Mouse (Mus musculus): ENCODE data around the gene Fam78b.

Fam78b gene

GRCm38 (mm10) chr1:167032046-167032648 is 30.9 kb downstream of the Fam78b start:
- no peak for DNase-seq (ENCODE audit: low spot score)

DNA sequence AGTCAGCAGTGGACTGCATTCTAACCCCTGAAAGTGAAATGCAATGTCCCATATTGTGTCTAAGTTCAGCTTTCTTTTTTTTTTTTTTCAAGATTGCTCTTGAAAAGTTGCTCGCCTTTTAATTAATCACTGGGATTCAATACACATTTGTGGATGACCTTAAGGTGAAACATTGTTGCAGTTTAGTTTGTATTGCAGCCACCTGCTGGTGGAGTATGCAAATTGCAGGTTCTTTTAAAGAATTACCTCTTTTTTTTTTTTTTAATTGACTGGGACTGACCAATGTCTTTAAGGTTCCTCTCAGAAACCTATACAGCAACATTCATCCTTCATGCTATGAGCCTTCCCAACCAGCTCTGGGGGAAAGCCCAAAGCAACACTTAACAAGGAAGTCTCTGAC is 33.2 kb downstream of the Fam78b start:
- no peak for DNase-seq (ENCODE audit: low spot score)

DNA sequence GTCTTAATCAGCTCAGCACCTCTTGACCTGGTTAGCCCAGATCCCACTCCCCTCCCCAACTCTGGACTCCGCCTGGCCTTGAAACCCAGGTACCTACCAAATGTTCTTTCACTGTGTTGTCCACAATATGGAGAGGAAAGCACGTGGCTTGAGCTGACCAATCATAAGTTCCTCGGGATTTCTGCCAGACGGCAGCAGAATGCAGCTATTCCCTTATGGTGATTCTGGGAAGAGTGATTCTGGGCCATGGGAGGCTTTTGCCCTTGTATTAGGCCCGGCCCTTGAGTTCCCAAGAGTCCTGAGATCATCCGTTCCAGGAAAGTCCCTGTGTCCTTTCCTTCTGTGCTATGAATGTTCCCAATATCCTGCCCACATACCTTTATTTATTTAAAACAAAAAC is 41.3 kb downstream of the Fam78b start:
- no peak for DNase-seq (ENCODE audit: low spot score)

- no peak for DNase-seq (ENCODE audit: low spot score)
These were observed 45.1 kb downstream of the Fam78b start for GRCm38 (mm10) chr1:167046169-167046927.

- DNase-seq (ENCODE audit: low spot score), result no peak
These were observed 49.6 kb downstream of the Fam78b start for GRCm38 (mm10) chr1:167050859-167051258.

- DNase-seq (ENCODE audit: low spot score), result no peak
These were observed 52.8 kb downstream of the Fam78b start for GRCm38 (mm10) chr1:167054029-167054428.

DNA sequence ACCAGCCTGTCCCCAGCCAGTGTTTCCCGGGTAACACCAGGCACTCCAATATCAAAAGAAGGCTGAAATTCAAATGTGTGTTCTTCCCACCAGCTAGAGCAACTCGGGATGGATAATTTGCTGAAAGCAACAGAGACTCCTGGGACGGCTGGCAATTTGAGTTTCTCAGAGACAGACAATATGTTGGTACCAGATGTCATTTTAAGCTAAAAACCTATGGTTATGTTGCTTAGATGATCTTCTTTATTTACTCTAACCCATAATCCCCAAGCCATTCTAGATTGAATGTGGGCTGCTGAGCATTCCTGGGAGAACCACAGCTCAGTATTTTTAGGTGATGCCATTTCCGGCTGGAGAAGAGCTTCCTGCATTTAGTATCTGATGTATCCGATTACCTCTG is 56.3 kb downstream of the Fam78b start:
- DNase-seq (ENCODE audit: low spot score), result no peak

GRCm38 (mm10) chr1:167059550-167060285 is 58.5 kb downstream of the Fam78b start:
- no peak for DNase-seq (ENCODE audit: low spot score)

DNA sequence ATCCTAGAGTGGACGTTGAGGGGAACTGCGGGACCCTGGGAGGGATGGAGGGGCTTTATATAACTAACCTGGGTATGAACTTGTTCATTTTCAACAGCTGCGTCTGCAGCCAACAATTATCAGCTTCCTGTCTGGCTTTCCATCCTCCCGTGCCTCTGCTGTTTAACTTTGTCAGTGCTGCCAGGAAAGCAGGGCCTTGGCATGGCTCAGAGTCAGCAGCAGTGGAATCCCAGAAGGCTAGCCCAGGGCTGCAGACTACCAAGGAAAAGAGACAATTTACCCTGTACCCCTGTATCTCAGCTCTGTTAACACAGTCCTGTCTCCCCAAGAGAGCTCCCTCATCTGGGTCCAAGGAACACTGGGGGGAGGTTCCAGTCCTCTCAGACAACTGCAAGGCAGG is 62.8 kb downstream of the Fam78b start:
- DNase-seq (ENCODE audit: low spot score), result no peak

- no peak for DNase-seq (ENCODE audit: low spot score)
These were observed 64.3 kb downstream of the Fam78b start for GRCm38 (mm10) chr1:167065541-167065940.

- DNase-seq (ENCODE audit: low spot score), result no peak
These were observed 64.8 kb downstream of the Fam78b start for GRCm38 (mm10) chr1:167065986-167066385.

DNA sequence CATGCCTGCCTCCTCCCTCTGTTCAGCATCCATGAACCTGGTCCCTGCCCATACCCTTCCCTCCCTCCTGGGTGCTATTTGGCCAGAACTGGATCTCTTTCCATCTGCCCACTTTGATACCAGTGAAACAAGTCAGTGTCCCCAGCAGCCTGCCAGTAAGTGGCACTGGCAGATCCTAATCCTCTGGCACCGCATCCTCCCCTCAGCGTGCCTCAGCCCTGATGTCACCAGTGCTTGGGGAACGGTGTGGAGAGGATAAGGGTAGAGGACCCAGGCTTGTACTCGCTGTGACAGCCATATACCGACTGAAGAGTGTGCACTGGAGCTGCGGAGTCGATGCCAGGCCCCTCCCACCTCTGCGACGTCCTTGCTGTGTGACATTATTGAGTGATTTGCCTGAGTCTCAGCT is 65.7 kb downstream of the Fam78b start:
- DNase-seq (ENCODE audit: low spot score), result no peak

GRCm38 (mm10) chr1:167069741-167070140 is 68.5 kb downstream of the Fam78b start:
- no peak for DNase-seq (ENCODE audit: low spot score)

DNA sequence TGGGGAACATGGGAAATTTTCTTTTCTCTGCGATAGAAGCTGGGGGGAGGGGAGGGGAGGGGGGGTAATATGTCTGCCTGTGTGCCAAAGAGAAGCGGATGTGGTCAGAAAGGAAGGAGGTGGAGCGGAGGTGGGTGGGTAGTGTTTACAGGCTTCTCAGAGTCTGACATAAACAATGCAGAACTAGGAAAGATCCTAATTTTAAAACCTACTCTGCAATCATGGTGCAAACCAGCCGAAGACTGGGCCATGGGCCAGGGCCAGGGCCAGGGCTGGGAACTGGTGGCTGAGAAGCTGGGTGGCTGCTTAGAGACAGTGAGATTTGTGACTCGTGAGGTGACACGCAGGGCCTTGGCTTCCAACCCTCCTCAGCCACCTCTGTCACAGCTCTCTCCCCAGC is 69.1 kb downstream of the Fam78b start:
- no peak for DNase-seq (ENCODE audit: low spot score)

DNA sequence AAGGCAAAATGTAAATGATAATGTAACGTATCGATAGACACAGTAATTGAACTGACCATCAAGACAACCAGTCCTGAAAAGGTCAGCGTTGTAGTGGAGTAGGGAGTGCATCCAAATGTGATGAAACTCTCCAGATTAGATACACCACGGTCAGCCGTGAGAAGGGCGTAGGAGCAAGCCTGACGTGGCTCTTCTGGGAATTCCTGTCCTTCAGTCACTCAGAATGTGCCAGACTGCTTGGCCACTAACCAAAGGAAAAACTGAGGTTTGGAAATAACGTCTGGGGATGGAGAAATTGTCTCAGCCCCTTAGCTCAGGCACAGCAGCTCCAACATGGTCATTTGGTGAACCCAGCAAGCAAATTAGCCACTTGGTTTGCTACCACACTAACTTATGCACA is 74.5 kb downstream of the Fam78b start:
- DNase-seq (ENCODE audit: low spot score), result no peak

DNA sequence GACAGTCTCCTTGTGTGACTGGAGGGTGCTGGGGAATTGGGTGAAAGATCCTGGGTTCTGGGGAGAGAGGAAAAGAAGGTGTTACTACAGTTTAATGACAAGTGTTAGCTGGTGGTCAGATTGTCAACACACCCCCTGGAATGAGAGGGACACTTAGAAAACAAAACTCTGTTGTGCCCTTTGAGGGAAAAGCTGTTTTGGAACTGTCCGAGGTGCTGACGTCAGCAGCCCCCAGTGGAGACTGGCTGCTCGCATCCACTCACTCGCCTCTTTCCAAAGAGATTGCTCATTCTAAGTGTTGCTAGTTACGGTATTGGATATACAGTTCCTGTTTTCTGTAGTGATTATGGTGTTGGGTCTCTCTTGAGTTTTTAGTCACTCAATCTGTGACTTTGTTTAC is 78.3 kb downstream of the Fam78b start:
- DNase-seq (ENCODE audit: low spot score), result no peak

DNA sequence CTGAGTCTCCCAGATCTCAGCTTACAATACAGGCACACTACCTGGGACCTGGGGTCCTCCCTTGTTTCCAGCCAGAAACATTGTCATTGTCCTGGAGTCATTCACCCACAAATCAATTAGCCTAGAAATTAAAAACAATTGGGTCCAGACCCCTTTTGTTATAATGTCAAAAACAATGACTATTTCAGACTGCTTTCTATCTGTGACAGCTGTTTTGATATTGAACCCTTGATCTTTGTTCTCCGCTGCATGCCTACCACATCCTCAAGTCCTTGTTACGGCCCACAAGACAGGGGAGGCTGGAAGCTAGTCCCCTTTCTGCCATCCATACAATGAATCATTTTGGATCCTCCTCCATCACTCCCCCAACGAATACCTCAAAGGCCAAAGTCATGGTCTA is 80.7 kb downstream of the Fam78b start:
- no peak for DNase-seq (ENCODE audit: low spot score)

- no peak for DNase-seq (ENCODE audit: low spot score)
These were observed 81.4 kb downstream of the Fam78b start for GRCm38 (mm10) chr1:167082506-167083100.

GRCm38 (mm10) chr1:167083181-167083580 is 82.0 kb downstream of the Fam78b start:
- DNase-seq (ENCODE audit: low spot score), result no peak

DNA sequence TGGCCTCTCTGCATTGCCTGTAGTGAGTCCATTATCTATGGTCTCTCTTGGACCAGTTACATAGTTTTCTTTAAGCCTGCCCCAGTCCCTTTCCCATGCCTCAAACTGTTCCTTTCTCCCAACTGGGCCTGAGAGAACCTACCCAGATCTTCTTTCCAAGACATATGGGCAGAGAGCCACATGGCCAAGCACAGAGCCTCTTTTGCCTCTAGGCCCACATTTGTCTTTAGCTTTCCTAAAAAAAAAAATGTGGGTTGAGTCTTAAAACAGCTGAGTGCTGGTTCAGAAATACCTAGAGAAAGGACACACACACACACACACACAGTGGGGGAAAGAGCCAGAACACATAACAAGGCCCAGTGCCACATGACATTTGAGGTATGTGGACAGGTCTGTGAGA is 83.1 kb downstream of the Fam78b start:
- DNase-seq (ENCODE audit: low spot score), result no peak

DNA sequence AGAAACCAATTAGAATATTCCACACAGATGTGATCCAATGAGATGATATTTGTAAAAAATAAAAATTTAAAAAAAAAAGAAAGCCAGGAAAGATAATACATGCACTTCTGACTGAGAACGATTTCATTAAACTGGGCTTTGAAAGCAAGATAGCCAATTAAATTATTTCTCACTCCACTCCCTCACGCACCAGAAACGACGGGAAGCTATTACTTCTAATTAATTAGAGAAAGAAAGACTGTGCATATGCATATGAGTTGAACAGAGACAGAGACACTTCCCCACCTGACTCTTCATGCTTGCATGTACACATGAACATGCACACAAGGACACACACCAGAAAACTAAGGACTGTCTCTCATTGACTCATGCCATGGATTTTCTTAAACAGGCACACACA is 84.2 kb downstream of the Fam78b start:
- no peak for DNase-seq (ENCODE audit: low spot score)

DNA sequence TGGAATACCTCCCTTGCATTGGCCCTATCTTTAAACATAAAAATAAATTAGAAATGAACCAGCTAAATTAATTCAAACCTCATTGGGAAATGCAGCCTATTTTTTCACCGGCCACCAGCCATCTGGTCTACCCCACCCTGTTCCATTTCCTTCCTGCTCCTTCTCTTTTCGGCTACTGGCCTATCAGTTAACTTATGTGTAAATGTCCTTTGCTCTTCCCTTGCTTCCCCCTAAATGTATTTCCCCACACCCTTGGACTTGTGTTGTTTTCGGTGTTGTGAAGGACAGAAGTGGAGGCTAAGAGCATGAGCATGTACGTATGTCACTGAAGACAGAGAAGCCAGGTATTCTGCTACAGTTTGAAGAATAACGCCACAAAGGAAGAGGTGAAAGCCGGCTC is 89.2 kb downstream of the Fam78b start:
- DNase-seq (ENCODE audit: low spot score), result no peak

DNA sequence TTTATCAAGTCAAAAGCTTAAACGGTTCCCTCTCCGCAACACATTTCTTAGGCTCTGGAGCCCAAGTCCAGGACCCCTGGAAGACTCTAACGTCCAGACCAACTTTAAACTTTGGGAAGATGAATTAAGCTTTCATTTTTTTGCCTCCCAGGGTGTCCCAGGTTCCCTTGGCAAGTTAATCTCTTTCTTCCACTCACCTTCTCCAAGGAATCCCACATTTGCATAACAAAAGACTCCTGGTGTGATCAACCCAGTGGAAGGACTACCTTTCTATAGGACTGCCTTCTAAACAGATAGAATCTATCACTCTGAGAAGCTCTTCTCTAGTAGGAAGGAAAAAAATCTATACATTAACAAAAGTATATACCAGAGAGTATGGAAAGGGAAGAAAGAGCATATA is 92.3 kb downstream of the Fam78b start:
- DNase-seq (ENCODE audit: low spot score), result no peak
